Mouse (Mus musculus) olfactory bulb, adult 2 months (tissue): ENCODE results near the gene Tmem169.

Source experiments
- CTCF ChIP-seq: fragments of 200-500 bp; IDR thresholded peaks from 2 replicates; pipeline ENCODE4 v1.5.1; 2012; ENCODE audit warnings: low read depth, mild to moderate bottlenecking, low read length, moderate library complexity; ENCODE audit not compliant: insufficient read depth
- POLR2A ChIP-seq: fragments of 200-500 bp; IDR thresholded peaks from 2 replicates; pipeline ENCODE4 v1.6.1; 2012; ENCODE audit warnings: mild to moderate bottlenecking, low read depth, low read length, moderate library complexity; ENCODE audit not compliant: insufficient read depth

DNA sequence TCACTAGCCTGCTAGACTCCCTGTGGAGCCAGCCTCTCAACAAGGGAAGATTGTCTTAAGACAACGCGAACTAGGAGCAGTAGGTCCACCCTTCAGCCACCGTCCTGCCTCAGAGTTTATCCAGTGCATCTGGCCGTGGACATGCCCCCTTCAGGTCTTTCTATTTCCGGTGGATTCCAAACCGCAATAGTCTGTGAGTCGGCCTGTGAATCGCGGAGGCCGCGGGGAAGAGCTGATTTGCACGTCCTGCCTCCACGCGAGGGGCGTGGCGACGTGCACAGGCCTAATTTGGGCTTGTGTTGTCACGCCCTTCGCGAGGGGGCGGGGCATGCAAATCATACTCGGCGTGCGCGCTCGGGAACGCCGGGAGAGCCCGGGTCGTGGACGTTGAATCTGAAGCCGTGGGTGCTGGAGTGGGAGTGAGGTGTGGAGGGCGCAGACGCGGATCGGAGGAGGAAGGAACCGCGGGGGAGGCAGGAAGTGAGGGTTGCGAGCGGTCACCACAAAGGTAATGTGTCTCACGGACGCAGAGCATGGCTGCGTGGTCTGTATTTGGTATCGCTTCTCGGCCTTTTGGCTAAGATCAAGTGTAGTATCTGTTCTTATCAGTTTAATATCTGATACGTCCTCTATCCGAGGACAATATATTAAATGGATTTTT lies 40.4 kb upstream of the Tmem169 start:
- TF ChIP-seq POLR2A: peak; percentile 52
- no peak for TF ChIP-seq CTCF
